Mouse (Mus musculus): ENCODE results near the gene Nhsl1. TPM values are rescaled to one million over a fixed set of nuclear protein-coding genes. Genes with fewer than 3 reads are reported as not detected.

Gene Nhsl1
- polyA plus RNA-seq, 1 experiment from 2014 or later = 16.7 TPM

- Histone ChIP-seq H3K36me3 (ENCODE audit: control insufficient read depth, insufficient read depth, low read length) (peaks cover 7% of the 10 kb centered on the region), H3K9ac (ENCODE audit: low read length) (no peak overlapping the region), H3K4me3 (ENCODE audit: low read depth, low read length) (no peak overlapping the region), H3K27me3 (ENCODE audit: control insufficient read depth, insufficient read depth, low read length) (no peaks in the 10 kb centered on the region), H3K9me3 (ENCODE audit: control insufficient read depth, low read length) (no peaks in the 10 kb centered on the region), H3K27ac (ENCODE audit: low read depth, low read length) (no peak overlapping the region), H3K4me1 (replicated peaks; ENCODE audit: control insufficient read depth, insufficient read depth, low read length) (no peaks in the 10 kb centered on the region), H3K4me2 (ENCODE audit: low read depth, low read length, severe bottlenecking) (no peak overlapping the region)
- no peak for ATAC-seq (replicated peaks; ENCODE audit: low FRiP score)
- DNase-seq (ENCODE audit: low spot score) = no peak
- WGBS = 57% methylated on average over 5 of the region's 5 CpGs
Measured at GRCm38 (mm10) chr10:18528475-18528874, 209.7 kb downstream of the Nhsl1 start.

DNA sequence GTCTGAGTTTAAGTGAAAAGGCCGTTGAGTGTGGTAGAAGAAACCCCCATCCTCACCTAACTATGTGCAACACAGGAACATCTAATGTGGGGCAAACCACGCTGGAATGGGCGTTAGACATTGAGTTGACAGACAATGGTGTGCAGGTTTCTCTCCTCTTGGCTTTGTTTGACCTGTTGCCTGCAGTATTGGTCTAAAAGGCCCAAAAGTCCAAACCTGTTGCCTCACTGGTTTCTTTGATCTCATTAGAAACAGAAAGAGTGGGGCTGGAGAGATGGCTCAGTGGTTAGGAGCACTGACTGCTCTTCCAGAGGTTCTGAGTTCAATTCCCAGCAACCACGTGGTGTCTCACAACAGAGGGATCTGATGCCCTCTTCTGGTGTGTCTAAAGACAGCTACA lies 210.4 kb downstream of the Nhsl1 start:
- Histone ChIP-seq H3K4me2 (ENCODE audit: low read depth, low read length, severe bottlenecking) (no peak overlapping the region), H3K4me3 (ENCODE audit: low read depth, low read length) (no peak overlapping the region), H3K9me3 (ENCODE audit: control insufficient read depth, low read length) (no peaks in the 10 kb centered on the region), H3K27ac (ENCODE audit: low read depth, low read length) (no peak overlapping the region), H3K9ac (ENCODE audit: low read length) (no peak overlapping the region), H3K27me3 (ENCODE audit: control insufficient read depth, insufficient read depth, low read length) (no peaks in the 10 kb centered on the region), H3K4me1 (replicated peaks; ENCODE audit: control insufficient read depth, insufficient read depth, low read length) (no peaks in the 10 kb centered on the region), H3K36me3 (ENCODE audit: control insufficient read depth, insufficient read depth, low read length) (peaks cover 7% of the 10 kb centered on the region)
- ATAC-seq (replicated peaks; ENCODE audit: low FRiP score) (no peak), DNase-seq (ENCODE audit: low spot score) (no peak)
- WGBS = 83% methylated on average over 4 of the region's 4 CpGs

- no peak overlapping the region for H3K4me2 ChIP-seq (ENCODE audit: low read depth, low read length, severe bottlenecking)
- no peaks in the 10 kb centered on the region for H3K27me3 ChIP-seq (ENCODE audit: control insufficient read depth, insufficient read depth, low read length)
- H3K36me3 ChIP-seq (ENCODE audit: control insufficient read depth, insufficient read depth, low read length) = peaks cover 3% of the 10 kb centered on the region
- H3K4me3 ChIP-seq (ENCODE audit: low read depth, low read length) = no peak overlapping the region
- no peak for DNase-seq (ENCODE audit: low spot score)
- 83% methylated on average over 4 of the region's 4 CpGs for WGBS
- H3K9me3 ChIP-seq (ENCODE audit: control insufficient read depth, low read length) = no peaks in the 10 kb centered on the region
- H3K9ac ChIP-seq (ENCODE audit: low read length) = no peak overlapping the region
- no peak overlapping the region for H3K27ac ChIP-seq (ENCODE audit: low read depth, low read length)
- no peak for ATAC-seq (replicated peaks; ENCODE audit: low FRiP score)
- no peaks in the 10 kb centered on the region for H3K4me1 ChIP-seq (replicated peaks; ENCODE audit: control insufficient read depth, insufficient read depth, low read length)
Measured at GRCm38 (mm10) chr10:18530161-18530560, 211.4 kb downstream of the Nhsl1 start.

DNA sequence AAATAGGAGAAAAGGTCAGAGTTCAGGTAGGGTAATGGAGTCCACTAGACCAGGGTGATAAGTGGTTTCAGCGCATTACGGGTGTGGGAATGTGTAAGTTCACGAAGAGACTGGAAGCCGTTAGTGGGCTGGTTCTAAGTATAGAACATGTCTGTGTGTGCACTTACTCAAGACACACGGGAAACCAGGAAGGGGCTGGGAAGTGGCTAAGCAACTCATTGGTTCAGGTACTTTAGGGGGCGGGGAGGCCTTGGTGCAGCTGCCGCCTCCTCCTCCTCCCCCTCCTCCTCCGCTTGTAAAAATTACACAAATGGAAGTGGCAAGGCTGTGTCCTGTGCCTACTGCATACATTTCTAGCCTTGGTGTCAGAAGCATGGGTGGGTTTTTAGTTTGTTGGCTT lies 213.5 kb downstream of the Nhsl1 start:
- no peak overlapping the region for H3K4me3 ChIP-seq (ENCODE audit: low read depth, low read length)
- 64% methylated on average over 8 of the region's 8 CpGs for WGBS
- no peaks in the 10 kb centered on the region for H3K4me1 ChIP-seq (replicated peaks; ENCODE audit: control insufficient read depth, insufficient read depth, low read length)
- H3K9me3 ChIP-seq (ENCODE audit: control insufficient read depth, low read length) = no peaks in the 10 kb centered on the region
- H3K27ac ChIP-seq (ENCODE audit: low read depth, low read length) = no peak overlapping the region
- no peaks in the 10 kb centered on the region for H3K27me3 ChIP-seq (ENCODE audit: control insufficient read depth, insufficient read depth, low read length)
- peaks cover 3% of the 10 kb centered on the region for H3K36me3 ChIP-seq (ENCODE audit: control insufficient read depth, insufficient read depth, low read length)
- DNase-seq (ENCODE audit: low spot score) (no peak), ATAC-seq (replicated peaks; ENCODE audit: low FRiP score) (no peak)
- H3K4me2 ChIP-seq (ENCODE audit: low read depth, low read length, severe bottlenecking) = no peak overlapping the region
- H3K9ac ChIP-seq (ENCODE audit: low read length) = no peak overlapping the region

DNA sequence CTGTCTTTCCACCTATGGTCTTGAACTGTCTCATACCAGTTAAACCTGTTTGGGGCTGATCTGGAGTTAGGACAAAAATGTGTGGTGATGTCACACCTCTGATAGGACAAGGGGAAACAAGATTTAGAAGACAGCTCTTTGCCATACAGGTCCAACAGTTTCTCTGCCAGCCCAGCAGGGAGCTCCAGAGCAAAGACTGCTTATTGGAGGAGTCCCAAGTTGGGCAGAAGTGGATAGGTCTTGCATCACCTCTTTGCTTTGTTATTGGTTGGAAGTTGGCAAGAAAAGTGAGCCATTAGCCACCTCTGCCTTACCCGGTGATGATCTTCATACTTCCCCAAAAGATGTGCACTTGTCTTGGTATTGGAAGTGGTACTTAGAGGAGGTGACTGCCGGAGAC lies 218.1 kb downstream of the Nhsl1 start:
- no peaks in the 10 kb centered on the region for H3K27me3 ChIP-seq (ENCODE audit: control insufficient read depth, insufficient read depth, low read length)
- H3K9me3 ChIP-seq (ENCODE audit: control insufficient read depth, low read length) = no peaks in the 10 kb centered on the region
- DNase-seq (ENCODE audit: low spot score) (no peak), ATAC-seq (replicated peaks; ENCODE audit: low FRiP score) (no peak)
- H3K4me3 ChIP-seq (ENCODE audit: low read depth, low read length) = no peak overlapping the region
- H3K27ac ChIP-seq (ENCODE audit: low read depth, low read length) = no peak overlapping the region
- no peaks in the 10 kb centered on the region for H3K4me1 ChIP-seq (replicated peaks; ENCODE audit: control insufficient read depth, insufficient read depth, low read length)
- no peak overlapping the region for H3K4me2 ChIP-seq (ENCODE audit: low read depth, low read length, severe bottlenecking)
- no peaks in the 10 kb centered on the region for H3K36me3 ChIP-seq (ENCODE audit: control insufficient read depth, insufficient read depth, low read length)
- 95% methylated on average over 2 of the region's 2 CpGs for WGBS
- H3K9ac ChIP-seq (ENCODE audit: low read length) = no peak overlapping the region

DNA sequence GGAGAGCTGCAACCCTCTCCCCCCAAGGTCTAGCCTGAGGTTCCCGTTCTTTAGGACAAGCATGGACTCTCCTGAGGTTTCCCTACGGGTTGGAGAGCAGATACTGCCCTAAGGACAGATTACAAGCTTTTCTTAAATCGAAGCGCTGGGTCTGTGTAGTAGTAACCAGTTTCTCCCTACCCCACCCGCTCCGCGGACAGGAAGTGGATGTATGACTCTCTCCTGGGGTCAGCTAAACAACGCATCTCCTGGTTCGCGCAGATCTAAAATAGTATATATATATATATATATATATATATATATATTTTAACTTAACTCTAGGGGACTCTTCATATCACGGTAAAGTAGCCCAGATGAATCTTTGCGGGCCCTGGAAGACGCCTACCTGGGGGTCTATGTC lies 226.5 kb downstream of the Nhsl1 start:
- no peak for ATAC-seq (replicated peaks; ENCODE audit: low FRiP score)
- WGBS = 7% methylated on average over 13 of the region's 13 CpGs
- no peaks in the 10 kb centered on the region for H3K4me1 ChIP-seq (replicated peaks; ENCODE audit: control insufficient read depth, insufficient read depth, low read length)
- no peak overlapping the region for H3K27ac ChIP-seq (ENCODE audit: low read depth, low read length)
- no peaks in the 10 kb centered on the region for H3K9me3 ChIP-seq (ENCODE audit: control insufficient read depth, low read length)
- H3K9ac ChIP-seq (ENCODE audit: low read length) = peak overlapping the region; percentile 69
- peak overlapping the region; percentile 53 for H3K4me3 ChIP-seq (ENCODE audit: low read depth, low read length)
- peak overlapping the region; percentile 87 for H3K4me2 ChIP-seq (ENCODE audit: low read depth, low read length, severe bottlenecking)
- H3K27me3 ChIP-seq (ENCODE audit: control insufficient read depth, insufficient read depth, low read length) = no peaks in the 10 kb centered on the region
- no peak for DNase-seq (ENCODE audit: low spot score)
- no peaks in the 10 kb centered on the region for H3K36me3 ChIP-seq (ENCODE audit: control insufficient read depth, insufficient read depth, low read length)

DNA sequence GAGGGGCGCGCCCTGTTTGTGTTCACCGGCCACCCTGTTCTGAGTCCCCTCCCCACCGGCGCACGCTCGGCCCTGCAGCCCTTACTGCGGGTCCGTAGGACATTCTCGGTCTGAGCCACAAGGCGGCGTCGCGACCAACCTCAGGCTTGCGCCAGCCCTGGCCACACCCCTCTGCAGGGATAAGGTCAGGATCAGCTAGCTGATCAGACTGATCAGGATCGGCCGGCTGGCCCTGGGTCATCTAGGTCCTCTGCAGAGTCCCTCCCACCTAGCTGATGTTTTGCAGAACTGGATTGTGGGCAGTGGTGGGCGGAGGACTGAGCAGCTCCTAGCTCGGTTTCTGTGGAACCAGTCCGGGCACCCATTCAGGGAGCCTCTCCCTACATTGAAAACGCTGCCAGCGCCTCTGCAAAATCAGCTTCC lies 227.0 kb downstream of the Nhsl1 start, which contains the start of gene Hebp2:
Hebp2 (minus strand) TSS at position 264 of the 423 bp plus-strand sequence.
- no peak within 1 kb of the TSS for H3K27ac ChIP-seq (ENCODE audit: low read depth, low read length)
- no peaks in the 10 kb centered on the region for H3K27me3 ChIP-seq (ENCODE audit: control insufficient read depth, insufficient read depth, low read length)
- 0% methylated on average over 22 of the region's 22 CpGs for WGBS
- H3K9me3 ChIP-seq (ENCODE audit: control insufficient read depth, low read length) = no peaks in the 10 kb centered on the region
- H3K4me1 ChIP-seq (replicated peaks; ENCODE audit: control insufficient read depth, insufficient read depth, low read length) = no peaks in the 10 kb centered on the region
- peak within 1 kb of the TSS; percentile 53 for H3K4me3 ChIP-seq (ENCODE audit: low read depth, low read length)
- DNase-seq (ENCODE audit: low spot score) (peak; percentile 91), ATAC-seq (replicated peaks; ENCODE audit: low FRiP score) (peak; percentile 92)
- H3K9ac ChIP-seq (ENCODE audit: low read length) = peak within 1 kb of the TSS; percentile 69
- H3K4me2 ChIP-seq (ENCODE audit: low read depth, low read length, severe bottlenecking) = peak within 1 kb of the TSS; percentile 87
- H3K36me3 ChIP-seq (ENCODE audit: control insufficient read depth, insufficient read depth, low read length) = no peaks in the 10 kb centered on the region

DNA sequence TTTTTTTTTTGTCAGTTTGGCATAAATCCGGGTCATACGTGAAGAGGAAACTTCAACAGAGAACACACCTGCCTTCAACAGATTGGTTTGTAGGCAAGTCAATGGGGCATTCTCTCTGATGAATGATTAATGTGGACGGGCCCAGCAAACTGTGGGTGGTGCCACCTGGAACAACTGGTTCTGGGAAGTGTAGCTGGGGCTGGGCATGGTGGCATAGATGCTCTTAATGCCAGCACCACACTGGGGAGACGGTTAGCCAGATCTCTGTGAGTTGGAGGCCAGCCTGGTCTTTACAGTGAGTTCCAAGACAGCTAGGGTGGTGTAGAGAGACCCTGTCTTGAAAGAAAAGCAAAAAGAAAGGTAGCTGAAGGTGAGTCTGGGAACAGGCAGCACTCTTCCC lies 228.6 kb downstream of the Nhsl1 start:
- Histone ChIP-seq H3K4me1 (replicated peaks; ENCODE audit: control insufficient read depth, insufficient read depth, low read length) (no peaks in the 10 kb centered on the region), H3K4me2 (ENCODE audit: low read depth, low read length, severe bottlenecking) (no peak overlapping the region), H3K9me3 (ENCODE audit: control insufficient read depth, low read length) (no peaks in the 10 kb centered on the region), H3K36me3 (ENCODE audit: control insufficient read depth, insufficient read depth, low read length) (no peaks in the 10 kb centered on the region), H3K27ac (ENCODE audit: low read depth, low read length) (no peak overlapping the region), H3K4me3 (ENCODE audit: low read depth, low read length) (no peak overlapping the region), H3K9ac (ENCODE audit: low read length) (no peak overlapping the region), H3K27me3 (ENCODE audit: control insufficient read depth, insufficient read depth, low read length) (no peaks in the 10 kb centered on the region)
- DNase-seq (ENCODE audit: low spot score) (no peak), ATAC-seq (replicated peaks; ENCODE audit: low FRiP score) (no peak)
- 85% methylated on average over 4 of the region's 4 CpGs for WGBS

DNA sequence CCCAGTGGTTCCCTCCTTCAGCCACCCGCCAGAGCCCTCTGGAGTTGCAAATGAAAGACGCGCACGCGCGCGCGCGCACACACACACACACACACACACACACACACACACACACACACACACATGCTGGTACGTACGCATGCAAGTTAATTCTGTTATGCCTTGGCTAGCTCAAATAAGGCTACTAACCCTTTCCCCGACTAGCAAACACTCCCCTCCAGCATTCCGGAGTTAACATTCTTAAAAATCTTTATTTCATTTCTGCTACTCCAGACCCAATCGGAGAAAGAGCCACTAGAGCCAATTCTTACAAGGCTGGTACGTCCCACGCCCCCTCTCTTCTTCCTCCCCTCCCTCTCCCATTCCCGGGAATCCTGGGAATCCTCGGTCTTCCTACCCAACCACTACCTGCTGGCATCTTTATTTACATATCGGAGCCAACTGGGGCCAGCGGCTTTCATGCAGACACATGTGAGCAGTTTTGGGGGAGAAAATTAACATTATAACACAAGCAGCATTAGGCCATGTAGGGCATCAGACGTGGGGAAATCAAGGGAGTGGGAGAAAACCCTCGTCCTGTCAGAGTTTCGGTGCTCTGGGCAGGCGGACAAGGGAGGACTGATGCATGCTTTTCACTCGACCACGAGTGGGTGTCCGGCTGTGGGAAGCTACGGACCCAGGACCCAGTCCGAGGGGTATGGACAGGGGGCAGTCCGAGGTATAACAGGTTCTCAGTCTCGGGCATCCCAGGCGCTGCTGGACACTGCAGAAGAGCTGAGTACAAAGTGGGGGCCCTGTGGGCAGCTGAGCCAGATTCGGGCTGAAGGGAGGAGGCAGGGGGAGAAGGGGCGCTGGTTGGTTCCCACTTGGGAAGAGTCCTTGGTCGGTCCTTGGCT lies 230.8 kb downstream of the Nhsl1 start:
- H3K36me3 ChIP-seq (ENCODE audit: control insufficient read depth, insufficient read depth, low read length) = no peaks in the 10 kb centered on the region
- H3K27ac ChIP-seq (ENCODE audit: low read depth, low read length) = no peak overlapping the region
- no peaks in the 10 kb centered on the region for H3K9me3 ChIP-seq (ENCODE audit: control insufficient read depth, low read length)
- H3K4me2 ChIP-seq (ENCODE audit: low read depth, low read length, severe bottlenecking) = peak overlapping the region; percentile 68
- no peaks in the 10 kb centered on the region for H3K27me3 ChIP-seq (ENCODE audit: control insufficient read depth, insufficient read depth, low read length)
- peak overlapping the region; percentile 35 for H3K4me3 ChIP-seq (ENCODE audit: low read depth, low read length)
- ATAC-seq (replicated peaks; ENCODE audit: low FRiP score) = peak; percentile 59
- 3% methylated on average over 35 of the region's 35 CpGs for WGBS
- no peaks in the 10 kb centered on the region for H3K4me1 ChIP-seq (replicated peaks; ENCODE audit: control insufficient read depth, insufficient read depth, low read length)
- peak; percentile 80 for DNase-seq (ENCODE audit: low spot score)
- H3K9ac ChIP-seq (ENCODE audit: low read length) = peak overlapping the region; percentile 52; the same call in 1 of the 2 replicates

All from forebrain, embryonic 11.5 days (tissue).